Mouse (Mus musculus): ENCODE results near the gene Zfp687.

GRCm38 (mm10) chr3:95063741-95064140 lies 48.5 kb upstream of the Zfp687 start:
- TF ChIP-seq CTCF (IDR thresholded peaks at IDR 0.05; ENCODE audit: low read depth) (no peak), EP300 (IDR thresholded peaks at IDR 0.05; ENCODE audit: low read depth) (no peak)
